Mouse (Mus musculus) hindbrain, embryonic 10.5 days (tissue): ENCODE results near the gene Rufy3. TPM values are rescaled to one million over a fixed set of nuclear protein-coding genes. Genes with fewer than 3 reads are reported as not detected.

Experiments
- DNase-seq: peaks from one replicate; pipeline ENCODE4 v3.0.0-alpha.2; 2017; ENCODE audit warnings: low spot score
- H3K27ac ChIP-seq: fragments of 300-500 bp; sonication (generic); 2 replicates; pipeline ENCODE4 v1.5.1; 2016; ENCODE audit warnings: mild to moderate bottlenecking, moderate library complexity
- H3K27me3 ChIP-seq: fragments of 300-500 bp; sonication (generic); 2 replicates; pipeline ENCODE4 v1.6.1; 2016; ENCODE audit warnings: mild to moderate bottlenecking; ENCODE audit not compliant: poor library complexity, insufficient read depth, severe bottlenecking
- H3K36me3 ChIP-seq: fragments of 300-500 bp; sonication (generic); 2 replicates; pipeline ENCODE4 v1.6.1; 2016; ENCODE audit warnings: mild to moderate bottlenecking, moderate library complexity
- H3K4me1 ChIP-seq: fragments of 300-500 bp; sonication (generic); replicated peaks from 2 replicates; pipeline ENCODE4 v1.6.1; 2016; ENCODE audit warnings: mild to moderate bottlenecking
- H3K4me3 ChIP-seq: fragments of 300-500 bp; sonication (generic); 2 replicates; pipeline ENCODE4 v1.5.1; 2016; ENCODE audit warnings: mild to moderate bottlenecking, moderate library complexity
- H3K9me3 ChIP-seq: fragments of 300-500 bp; sonication (generic); 2 replicates; pipeline ENCODE4 v1.6.1; 2016; ENCODE audit warnings: mild to moderate bottlenecking, moderate library complexity
- WGBS: fragments of 180-500 bp; shearing (Covaris S2); methylation state at CpG from one replicate; pipeline ENCODE4 v1.1.7; 2016; 5-methylcytosine and 5-hydroxymethylcytosine counted together
- polyA plus RNA-seq: library from polyadenylated mRNA; unstranded; fragments of >200 nt; fragmentation: Nextera tagmentation; extraction: Ambion mirVana; gene quantifications from 2 replicates; pipeline ENCODE4 v1.2.1, GENCODE M21; 2016

Gene Rufy3
- polyA plus RNA-seq, 1 experiment from 2014 or later = 103 TPM

DNA sequence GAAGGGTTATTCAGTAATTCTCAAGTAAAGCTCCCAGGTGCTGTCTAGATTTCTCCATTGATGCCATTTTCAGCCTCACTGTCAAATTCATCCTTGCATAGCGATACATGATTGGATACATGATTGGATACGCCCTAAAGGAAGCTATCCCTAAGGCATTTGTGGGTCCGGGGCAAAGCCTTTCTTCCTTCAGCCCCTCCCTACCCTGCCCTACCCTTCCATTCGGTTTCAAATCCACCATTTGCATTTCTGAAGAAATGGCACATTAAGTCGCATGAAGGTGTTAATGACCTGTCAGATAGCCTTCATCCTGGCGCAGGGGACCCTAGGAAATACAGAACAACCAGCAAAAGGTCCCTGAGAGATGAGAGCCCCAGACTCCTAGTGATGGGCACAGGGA, 120.5 kb downstream of the Rufy3 start:
- H3K36me3 ChIP-seq = no peaks in the 10 kb centered on the region
- 14% methylated on average over 6 of the region's 6 CpGs for WGBS
- H3K4me1 ChIP-seq = no peaks in the 10 kb centered on the region
- DNase-seq = no peak
- H3K9me3 ChIP-seq = no peaks in the 10 kb centered on the region
- no peak overlapping the region for H3K4me3 ChIP-seq
- H3K27me3 ChIP-seq = no peaks in the 10 kb centered on the region; the same call in 1 of the 2 replicates
- no peak overlapping the region for H3K27ac ChIP-seq

DNA sequence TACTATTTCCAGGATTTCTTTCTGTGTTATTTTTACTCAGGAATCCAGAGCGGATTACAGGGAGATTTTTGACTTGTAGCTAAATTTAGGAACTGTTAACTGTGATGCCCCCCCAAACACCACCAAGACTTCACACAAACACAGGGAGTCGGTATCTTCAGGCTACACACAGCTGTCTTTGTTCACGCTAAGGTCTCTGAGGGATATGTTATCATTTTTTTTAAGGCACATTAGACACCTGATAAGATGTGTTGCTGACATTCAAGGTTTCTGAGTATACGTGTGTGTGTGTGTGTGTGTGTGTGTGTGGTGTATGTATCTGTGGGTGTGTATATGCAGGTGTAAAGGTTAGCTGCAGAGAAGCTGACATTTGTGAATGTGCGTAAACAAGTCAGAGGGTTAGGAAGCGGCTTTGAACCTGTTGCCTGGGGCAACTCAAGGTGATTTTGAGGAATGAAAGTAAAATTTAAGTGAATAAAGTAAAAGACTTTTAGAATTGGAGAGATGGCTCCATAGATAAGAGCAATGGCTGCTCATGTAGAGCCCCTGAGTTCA, 121.0 kb downstream of the Rufy3 start:
- no peak for DNase-seq
- H3K4me3 ChIP-seq = no peak overlapping the region
- H3K9me3 ChIP-seq = no peaks in the 10 kb centered on the region
- 72% methylated on average over 6 of the region's 6 CpGs for WGBS
- no peak overlapping the region for H3K27ac ChIP-seq
- H3K4me1 ChIP-seq = no peaks in the 10 kb centered on the region
- no peaks in the 10 kb centered on the region; the same call in 1 of the 2 replicates for H3K27me3 ChIP-seq
- H3K36me3 ChIP-seq = no peaks in the 10 kb centered on the region

DNA sequence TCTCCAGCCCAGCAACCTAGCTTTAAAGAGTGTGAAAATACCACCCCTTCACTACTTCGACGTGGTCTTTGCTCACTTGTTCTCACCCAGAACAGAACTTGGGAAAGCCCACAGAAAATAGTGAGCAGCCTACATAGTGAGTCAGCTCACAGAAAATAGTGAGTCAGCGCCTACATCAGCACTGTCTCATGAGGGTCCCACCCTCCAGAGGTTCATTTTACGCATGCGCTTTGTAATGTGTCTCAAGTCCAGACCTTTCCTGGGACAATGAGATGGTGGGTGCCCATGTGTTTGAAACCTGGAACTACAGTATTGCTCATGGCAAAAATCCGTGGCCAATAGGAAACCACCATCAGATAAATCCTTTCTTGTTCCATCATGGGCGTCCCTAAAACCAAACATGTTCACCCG, 123.2 kb downstream of the Rufy3 start:
- no peaks in the 10 kb centered on the region for H3K9me3 ChIP-seq
- 85% methylated on average over 8 of the region's 8 CpGs for WGBS
- no peaks in the 10 kb centered on the region for H3K4me1 ChIP-seq
- H3K4me3 ChIP-seq = no peak overlapping the region
- no peak overlapping the region for H3K27ac ChIP-seq
- DNase-seq = no peak
- no peaks in the 10 kb centered on the region; the same call in 1 of the 2 replicates for H3K27me3 ChIP-seq
- H3K36me3 ChIP-seq = no peaks in the 10 kb centered on the region

GRCm38 (mm10) chr5:88688583-88689187, 123.8 kb downstream of the Rufy3 start:
- H3K4me3 ChIP-seq = no peak overlapping the region
- H3K27ac ChIP-seq = no peak overlapping the region
- H3K36me3 ChIP-seq = no peaks in the 10 kb centered on the region
- no peaks in the 10 kb centered on the region for H3K4me1 ChIP-seq
- no peaks in the 10 kb centered on the region; the same call in 1 of the 2 replicates for H3K27me3 ChIP-seq
- DNase-seq = no peak
- no peaks in the 10 kb centered on the region for H3K9me3 ChIP-seq
- 86% methylated on average over 15 of the region's 15 CpGs for WGBS

- no peak overlapping the region for H3K27ac ChIP-seq
- H3K36me3 ChIP-seq = no peaks in the 10 kb centered on the region
- no peak for DNase-seq
- H3K27me3 ChIP-seq = no peaks in the 10 kb centered on the region; the same call in 1 of the 2 replicates
- H3K9me3 ChIP-seq = no peaks in the 10 kb centered on the region
- H3K4me3 ChIP-seq = no peak overlapping the region
- H3K4me1 ChIP-seq = no peaks in the 10 kb centered on the region
- WGBS = 75% methylated on average over 3 of the region's 3 CpGs
Measured at GRCm38 (mm10) chr5:88689279-88689938, 124.6 kb downstream of the Rufy3 start.

DNA sequence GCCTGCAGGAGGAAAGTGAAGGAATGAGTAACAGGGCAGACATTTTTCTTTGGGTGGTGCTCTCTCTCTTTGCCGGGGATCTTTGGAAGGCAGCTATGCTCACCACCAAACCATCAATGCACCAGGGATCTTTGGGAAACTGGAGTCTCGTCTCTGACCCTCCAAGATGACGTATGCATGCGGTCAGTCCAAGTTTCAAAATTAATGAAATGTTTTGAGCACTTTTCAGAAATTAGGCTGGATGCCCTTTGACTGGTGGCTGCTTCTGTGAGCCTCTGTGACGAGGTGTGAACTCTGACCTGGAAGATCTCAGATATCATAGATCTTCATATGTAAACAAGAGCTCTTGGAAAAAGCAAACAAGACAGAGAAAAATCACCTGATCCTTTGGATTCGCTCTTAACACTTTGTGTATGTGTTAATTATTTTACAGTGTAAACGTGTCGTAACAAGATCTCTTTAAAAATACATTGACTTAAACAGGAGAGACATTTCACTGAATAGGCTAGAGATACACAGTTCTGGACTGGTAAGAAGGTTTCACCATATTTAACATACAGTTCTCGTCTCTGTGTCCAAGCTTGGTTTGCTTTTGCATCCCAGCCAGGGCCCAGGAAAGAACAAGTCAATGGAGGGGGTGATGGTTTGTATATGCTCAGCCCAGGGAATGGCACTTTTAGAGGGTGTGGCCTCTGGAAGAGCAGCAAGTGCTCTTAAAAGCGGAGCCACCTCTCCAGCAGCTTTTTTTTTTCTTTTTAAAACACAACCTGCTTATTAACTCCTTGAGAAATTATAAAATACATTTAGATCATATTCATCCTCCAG, 126.1 kb downstream of the Rufy3 start:
- Histone ChIP-seq H3K9me3 (no peaks in the 10 kb centered on the region), H3K4me1 (no peaks in the 10 kb centered on the region), H3K27ac (no peak overlapping the region), H3K4me3 (no peak overlapping the region), H3K36me3 (no peaks in the 10 kb centered on the region), H3K27me3 (no peaks in the 10 kb centered on the region)
- no peak for DNase-seq
- 75% methylated on average over 10 of the region's 10 CpGs for WGBS

GRCm38 (mm10) chr5:88691506-88692095, 126.8 kb downstream of the Rufy3 start:
- Histone ChIP-seq H3K4me3 (no peak overlapping the region), H3K36me3 (no peaks in the 10 kb centered on the region), H3K4me1 (no peaks in the 10 kb centered on the region), H3K27me3 (no peaks in the 10 kb centered on the region), H3K27ac (no peak overlapping the region), H3K9me3 (no peaks in the 10 kb centered on the region)
- no peak for DNase-seq
- WGBS = 82% methylated on average over 6 of the region's 6 CpGs

GRCm38 (mm10) chr5:88692586-88692985, 127.7 kb downstream of the Rufy3 start:
- Histone ChIP-seq H3K4me1 (no peaks in the 10 kb centered on the region), H3K9me3 (no peaks in the 10 kb centered on the region), H3K27ac (no peak overlapping the region), H3K27me3 (no peaks in the 10 kb centered on the region), H3K36me3 (no peaks in the 10 kb centered on the region), H3K4me3 (no peak overlapping the region)
- 87% methylated on average over 4 of the region's 4 CpGs for WGBS
- no peak for DNase-seq

- Histone ChIP-seq H3K9me3 (no peaks in the 10 kb centered on the region), H3K4me1 (no peaks in the 10 kb centered on the region), H3K27ac (no peak overlapping the region), H3K27me3 (no peaks in the 10 kb centered on the region), H3K36me3 (no peaks in the 10 kb centered on the region), H3K4me3 (no peak overlapping the region)
- DNase-seq = no peak
Measured at GRCm38 (mm10) chr5:88693057-88693456, 128.2 kb downstream of the Rufy3 start.

DNA sequence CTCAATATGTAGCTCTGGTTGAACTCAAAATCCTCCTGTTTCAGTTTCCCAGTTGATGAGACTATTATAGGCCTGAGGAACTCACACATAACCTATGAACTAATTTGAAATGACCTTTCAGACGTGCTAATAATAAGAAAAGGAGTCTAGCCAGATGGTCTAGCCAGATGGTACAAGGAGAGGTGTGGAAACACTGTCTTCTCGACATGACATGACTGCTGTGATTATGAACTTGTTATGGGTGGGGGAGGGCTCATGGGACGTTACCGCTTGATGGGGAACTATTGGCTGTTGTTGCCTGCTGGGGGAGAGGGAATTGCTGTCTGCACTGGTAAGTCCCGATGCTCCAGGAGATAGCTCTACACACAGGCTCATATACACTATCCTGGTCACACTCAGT, 132.5 kb downstream of the Rufy3 start:
- WGBS = 79% methylated on average over 5 of the region's 5 CpGs
- no peaks in the 10 kb centered on the region for H3K36me3 ChIP-seq
- no peak overlapping the region for H3K27ac ChIP-seq
- H3K4me1 ChIP-seq = no peaks in the 10 kb centered on the region
- H3K27me3 ChIP-seq = no peaks in the 10 kb centered on the region
- DNase-seq = no peak
- H3K4me3 ChIP-seq = no peak overlapping the region
- H3K9me3 ChIP-seq = no peaks in the 10 kb centered on the region

GRCm38 (mm10) chr5:88699251-88699913, 134.5 kb downstream of the Rufy3 start:
- 84% methylated on average over 4 of the region's 4 CpGs for WGBS
- no peak overlapping the region for H3K27ac ChIP-seq
- no peaks in the 10 kb centered on the region for H3K36me3 ChIP-seq
- no peak overlapping the region for H3K4me3 ChIP-seq
- no peaks in the 10 kb centered on the region for H3K9me3 ChIP-seq
- no peak for DNase-seq
- no peaks in the 10 kb centered on the region for H3K27me3 ChIP-seq
- H3K4me1 ChIP-seq = no peaks in the 10 kb centered on the region
